Mouse (Mus musculus): ENCODE measurements around the gene Ube2u. TPM values are rescaled to one million over a fixed set of nuclear protein-coding genes. Genes with fewer than 3 reads are reported as not detected.

The Ube2u gene
- polyA plus RNA-seq, 1 experiment from 2014 or later = 0.63 TPM

DNA sequence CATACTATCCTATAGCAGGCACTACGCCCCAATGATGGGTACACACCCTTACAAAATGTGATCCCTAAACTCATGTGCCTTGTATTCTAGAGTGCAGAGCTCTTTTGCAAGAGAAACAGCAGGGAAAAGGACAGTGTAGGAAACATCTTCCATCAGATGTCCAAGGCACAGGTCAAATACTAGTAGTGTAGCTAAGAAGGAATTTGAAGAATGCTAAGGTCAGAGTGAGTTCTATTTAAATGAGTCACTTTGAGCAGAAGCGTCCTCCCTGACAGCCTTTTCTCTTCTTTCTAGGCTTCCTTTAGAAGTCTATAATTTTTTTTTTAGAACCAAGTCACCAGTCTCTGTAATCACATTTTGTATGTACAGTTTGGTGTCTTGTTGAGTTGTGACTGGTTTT is 39.0 kb downstream of the Ube2u start:
- 88% methylated on average over 2 of the region's 2 CpGs for WGBS
- Histone ChIP-seq H3K9ac (no peak overlapping the region), H3K4me2 (no peak overlapping the region), H3K4me3 (no peak overlapping the region), H3K27ac (no peak overlapping the region), H3K9me3 (no peaks in the 10 kb centered on the region), H3K27me3 (replicated peaks) (no peaks in the 10 kb centered on the region), H3K36me3 (replicated peaks) (no peaks in the 10 kb centered on the region), H3K4me1 (no peaks in the 10 kb centered on the region)
- no peak for ATAC-seq (replicated peaks)

- no peak overlapping the region for H3K4me3 ChIP-seq
- H3K36me3 ChIP-seq (replicated peaks) = no peaks in the 10 kb centered on the region
- no peak overlapping the region for H3K9ac ChIP-seq
- H3K9me3 ChIP-seq = no peaks in the 10 kb centered on the region
- H3K27ac ChIP-seq = no peak overlapping the region
- peaks cover 10% of the 10 kb centered on the region for H3K4me1 ChIP-seq
- no peak for ATAC-seq (replicated peaks)
- 19% methylated on average over 6 of the region's 6 CpGs for WGBS
- peaks cover 11% of the 10 kb centered on the region for H3K27me3 ChIP-seq (replicated peaks)
- H3K4me2 ChIP-seq = no peak overlapping the region
These were observed 43.9 kb downstream of the Ube2u start for GRCm38 (mm10) chr4:100522534-100522933.

- ATAC-seq (replicated peaks) = no peak
- Histone ChIP-seq H3K4me3 (no peak overlapping the region), H3K36me3 (replicated peaks) (no peaks in the 10 kb centered on the region), H3K9ac (no peak overlapping the region), H3K27me3 (replicated peaks) (peaks cover 21% of the 10 kb centered on the region), H3K9me3 (no peaks in the 10 kb centered on the region), H3K4me2 (no peak overlapping the region), H3K4me1 (peaks cover 13% of the 10 kb centered on the region), H3K27ac (no peak overlapping the region)
- 32% methylated on average over 4 of the region's 4 CpGs for WGBS
These were observed 46.1 kb downstream of the Ube2u start for GRCm38 (mm10) chr4:100524741-100525140.

DNA sequence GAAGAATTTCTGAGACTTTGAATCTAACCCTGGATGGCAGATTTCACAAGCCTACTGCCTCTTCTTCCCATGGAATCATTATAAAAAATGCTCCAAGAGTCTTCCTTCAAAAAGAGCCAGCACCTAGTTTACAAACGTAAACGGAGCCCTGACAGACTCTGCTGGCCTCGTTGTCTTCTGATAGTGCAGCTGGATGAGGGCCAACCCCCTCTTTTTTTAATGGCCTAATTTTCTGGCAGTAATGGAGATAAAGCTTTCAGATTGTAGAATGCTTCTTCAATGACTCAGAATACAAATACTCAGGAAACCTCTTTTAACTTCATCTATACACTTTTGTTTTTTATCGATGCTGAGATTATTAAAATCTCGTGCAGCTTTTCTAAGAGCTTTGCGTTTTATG is 47.6 kb downstream of the Ube2u start:
- Histone ChIP-seq H3K9me3 (no peaks in the 10 kb centered on the region), H3K4me2 (no peak overlapping the region), H3K4me3 (no peak overlapping the region), H3K27me3 (replicated peaks) (peaks cover 21% of the 10 kb centered on the region), H3K27ac (no peak overlapping the region), H3K36me3 (replicated peaks) (no peaks in the 10 kb centered on the region), H3K4me1 (peaks cover 13% of the 10 kb centered on the region), H3K9ac (no peak overlapping the region)
- ATAC-seq (replicated peaks) = no peak
- WGBS = 47% methylated on average over 6 of the region's 6 CpGs

GRCm38 (mm10) chr4:100527086-100527485 is 48.4 kb downstream of the Ube2u start:
- Histone ChIP-seq H3K27ac (no peak overlapping the region), H3K36me3 (replicated peaks) (no peaks in the 10 kb centered on the region), H3K4me1 (peaks cover 13% of the 10 kb centered on the region), H3K4me3 (peak overlapping the region; percentile 25; the same call in 1 of the 2 replicates), H3K9me3 (no peaks in the 10 kb centered on the region), H3K4me2 (peak overlapping the region; percentile 45), H3K27me3 (replicated peaks) (peaks cover 21% of the 10 kb centered on the region), H3K9ac (no peak overlapping the region)
- WGBS = 26% methylated on average over 3 of the region's 3 CpGs
- no peak for ATAC-seq (replicated peaks)

GRCm38 (mm10) chr4:100527554-100528001 is 48.9 kb downstream of the Ube2u start:
- Histone ChIP-seq H3K4me1 (peaks cover 13% of the 10 kb centered on the region), H3K27me3 (replicated peaks) (peaks cover 21% of the 10 kb centered on the region), H3K9me3 (no peaks in the 10 kb centered on the region), H3K4me3 (peak overlapping the region; percentile 25), H3K27ac (no peak overlapping the region), H3K9ac (no peak overlapping the region), H3K36me3 (replicated peaks) (no peaks in the 10 kb centered on the region), H3K4me2 (peak overlapping the region; percentile 45)
- ATAC-seq (replicated peaks) = peak; percentile 33; the same call in 1 of the 2 replicates
- WGBS = 6% methylated on average over 15 of the region's 15 CpGs

GRCm38 (mm10) chr4:100533607-100534006 is 55.0 kb downstream of the Ube2u start:
- Histone ChIP-seq H3K4me2 (no peak overlapping the region), H3K27ac (no peak overlapping the region), H3K9me3 (no peaks in the 10 kb centered on the region), H3K4me3 (no peak overlapping the region), H3K27me3 (replicated peaks) (peaks cover 2% of the 10 kb centered on the region), H3K36me3 (replicated peaks) (no peaks in the 10 kb centered on the region), H3K9ac (no peak overlapping the region), H3K4me1 (no peaks in the 10 kb centered on the region)
- WGBS = 78% methylated on average over 6 of the region's 6 CpGs
- no peak for ATAC-seq (replicated peaks)

- H3K27me3 ChIP-seq (replicated peaks) = no peaks in the 10 kb centered on the region; the same call in 1 of the 2 replicates
- no peak for ATAC-seq (replicated peaks)
- H3K9ac ChIP-seq = no peak overlapping the region
- H3K4me2 ChIP-seq = no peak overlapping the region
- H3K36me3 ChIP-seq (replicated peaks) = no peaks in the 10 kb centered on the region
- H3K9me3 ChIP-seq = no peaks in the 10 kb centered on the region
- no peaks in the 10 kb centered on the region for H3K4me1 ChIP-seq
- no peak overlapping the region for H3K4me3 ChIP-seq
- H3K27ac ChIP-seq = no peak overlapping the region
- WGBS = 33% methylated on average over 3 of the region's 3 CpGs
These were observed 56.3 kb downstream of the Ube2u start for GRCm38 (mm10) chr4:100534946-100535345.

DNA sequence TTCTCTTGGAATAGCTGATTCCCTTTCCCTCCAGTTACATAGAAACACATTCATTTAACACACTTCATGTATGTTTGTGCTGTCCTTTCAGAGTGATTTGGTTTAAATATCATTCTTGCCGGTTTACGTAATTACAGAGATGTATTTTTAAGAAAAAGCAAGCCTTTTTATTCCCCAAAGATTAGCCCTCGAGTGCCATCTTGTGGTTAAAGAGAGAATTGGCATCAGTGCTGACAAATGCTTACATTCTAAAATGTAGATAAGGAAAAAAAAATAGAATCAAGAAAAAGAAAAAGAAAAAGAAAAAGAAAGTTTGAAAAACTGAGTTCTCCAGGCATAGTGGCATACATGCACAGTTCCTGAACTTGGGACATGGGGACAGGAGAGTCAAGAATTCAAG is 59.2 kb downstream of the Ube2u start:
- ATAC-seq (replicated peaks) = no peak
- whole genome bisulfite sequencing = 3% methylated on average over 3 of the region's 3 CpGs
- H3K27me3 ChIP-seq (replicated peaks) = no peaks in the 10 kb centered on the region; the same call in 1 of the 2 replicates
- H3K36me3 ChIP-seq (replicated peaks) = no peaks in the 10 kb centered on the region
- H3K4me3 ChIP-seq = no peak overlapping the region
- no peak overlapping the region for H3K27ac ChIP-seq
- H3K9me3 ChIP-seq = no peaks in the 10 kb centered on the region
- no peak overlapping the region for H3K9ac ChIP-seq
- no peaks in the 10 kb centered on the region for H3K4me1 ChIP-seq
- H3K4me2 ChIP-seq = no peak overlapping the region

DNA sequence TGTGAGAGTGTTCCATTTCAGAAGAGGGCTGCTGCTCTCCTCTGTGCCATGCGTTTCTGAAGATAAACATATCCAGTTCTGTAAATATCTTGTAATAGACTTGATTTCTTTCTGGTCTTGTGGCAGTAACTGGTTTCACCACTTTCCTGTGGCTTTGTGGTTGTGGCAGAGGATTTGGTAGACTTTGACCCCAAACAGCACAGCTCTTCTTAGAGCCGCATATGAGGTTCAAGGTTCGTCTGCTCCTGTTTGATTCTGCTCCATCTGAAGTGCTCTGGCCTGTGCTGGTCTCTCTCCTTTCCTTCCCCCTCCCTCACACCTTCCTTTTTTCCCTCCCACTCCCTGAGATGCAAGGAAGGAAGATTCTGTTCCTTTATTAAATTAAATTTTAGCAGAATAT is 60.8 kb downstream of the Ube2u start:
- Histone ChIP-seq H3K4me3 (no peak overlapping the region), H3K36me3 (replicated peaks) (no peaks in the 10 kb centered on the region), H3K4me1 (no peaks in the 10 kb centered on the region), H3K27ac (no peak overlapping the region), H3K27me3 (replicated peaks) (no peaks in the 10 kb centered on the region; the same call in 1 of the 2 replicates), H3K9ac (no peak overlapping the region), H3K9me3 (no peaks in the 10 kb centered on the region), H3K4me2 (no peak overlapping the region)
- 80% methylated on average over 3 of the region's 3 CpGs for whole genome bisulfite sequencing
- no peak for ATAC-seq (replicated peaks)

GRCm38 (mm10) chr4:100547905-100548304 is 69.3 kb downstream of the Ube2u start:
- 70% methylated on average over 4 of the region's 4 CpGs for WGBS
- Histone ChIP-seq H3K4me2 (no peak overlapping the region), H3K36me3 (replicated peaks) (no peaks in the 10 kb centered on the region), H3K27ac (no peak overlapping the region), H3K4me3 (no peak overlapping the region), H3K27me3 (replicated peaks) (no peaks in the 10 kb centered on the region), H3K4me1 (no peaks in the 10 kb centered on the region), H3K9ac (no peak overlapping the region), H3K9me3 (no peaks in the 10 kb centered on the region)
- ATAC-seq (replicated peaks) = no peak

DNA sequence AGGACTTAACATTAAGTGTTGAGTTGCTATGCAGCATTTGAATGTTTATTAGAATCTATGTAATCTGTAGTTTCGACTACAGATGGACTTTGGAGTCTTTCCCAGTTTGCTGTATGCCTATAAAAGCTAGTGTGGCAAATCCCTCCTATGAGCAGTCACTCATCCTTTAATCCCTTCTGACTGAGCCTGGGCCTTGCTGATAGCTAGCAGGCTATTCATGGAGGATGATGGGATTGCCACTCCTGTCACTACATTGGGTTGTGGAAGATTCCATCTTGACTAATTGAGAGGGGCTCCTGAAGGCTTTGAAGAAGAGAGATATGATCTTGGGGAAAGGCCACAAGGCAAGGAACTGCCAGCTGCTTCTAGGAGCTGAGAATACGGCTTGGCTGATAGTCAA is 74.6 kb downstream of the Ube2u start:
- WGBS = 55% methylated on average over 2 of the region's 2 CpGs
- H3K4me1 ChIP-seq = no peaks in the 10 kb centered on the region
- H3K36me3 ChIP-seq (replicated peaks) = no peaks in the 10 kb centered on the region
- H3K9me3 ChIP-seq = no peaks in the 10 kb centered on the region
- no peak overlapping the region for H3K9ac ChIP-seq
- H3K4me3 ChIP-seq = no peak overlapping the region
- no peak for ATAC-seq (replicated peaks)
- H3K4me2 ChIP-seq = no peak overlapping the region
- H3K27ac ChIP-seq = no peak overlapping the region
- H3K27me3 ChIP-seq (replicated peaks) = no peaks in the 10 kb centered on the region

Measured in midbrain, embryonic 15.5 days (tissue).